Comparison of ENCODE assay signal across 19 mouse cellular contexts in genomic region chr14:47083311-47083710, GRCm38 (mm10).
DNase-seq lines count a peak whose midpoint lies in the region; ATAC-seq and TF ChIP-seq lines count a peak whose summit lies in the region.
"Had no signal": no experiment of that assay in that cellular context is flagged by ENCODE, and none has a peak within 500 bp of the region (broad histone marks: within the 10 kb centered on the region; RNA-seq: fewer than 3 reads in every experiment).

No protein-coding gene starts in this region.

- H3K27me3 ChIP-seq in heart, embryonic 10.5 days (ENCODE audit: insufficient read depth, poor library complexity, severe bottlenecking): no peaks in the 10 kb centered on the region
- H3K27me3 ChIP-seq in heart, postnatal 0 days (ENCODE audit: control insufficient read depth, insufficient read depth, low read length): no peaks in the 10 kb centered on the region
- no peaks in the 10 kb centered on the region for H3K27me3 ChIP-seq in neural tube, embryonic 15.5 days (replicated peaks)
- H3K27me3 ChIP-seq: neural tube, embryonic 13.5 days had no signal

- peak overlapping the region; percentile 3; the same call in 1 of the 2 replicates for H3K4me2 ChIP-seq in heart, postnatal 0 days (ENCODE audit: low read depth, low read length)
- no peak overlapping the region for H3K4me2 ChIP-seq in neural tube, embryonic 15.5 days
- H3K4me2 ChIP-seq: liver, embryonic 11.5 days; neural tube, embryonic 13.5 days had no signal

- no peak overlapping the region for H3K9ac ChIP-seq in heart, postnatal 0 days (replicated peaks; ENCODE audit: low read depth, low read length)
- no peak overlapping the region for H3K9ac ChIP-seq in neural tube, embryonic 15.5 days (replicated peaks)
- H3K9ac ChIP-seq: neural tube, embryonic 13.5 days had no signal

- H3K9me3 ChIP-seq in heart, embryonic 10.5 days: no peaks in the 10 kb centered on the region
- no peaks in the 10 kb centered on the region for H3K9me3 ChIP-seq in heart, postnatal 0 days (replicated peaks; ENCODE audit: control insufficient read depth, low read length)
- H3K9me3 ChIP-seq in neural tube, embryonic 15.5 days (replicated peaks): no peaks in the 10 kb centered on the region
- H3K9me3 ChIP-seq: forebrain, embryonic 10.5 days; neural tube, embryonic 13.5 days had no signal

- peaks cover 54% of the 10 kb centered on the region for H3K4me1 ChIP-seq in heart, embryonic 10.5 days
- peaks cover 36% of the 10 kb centered on the region for H3K4me1 ChIP-seq in heart, postnatal 0 days (ENCODE audit: control insufficient read depth, insufficient read depth)
- H3K4me1 ChIP-seq in neural tube, embryonic 15.5 days: peaks cover 16% of the 10 kb centered on the region

- H3K4me3 ChIP-seq in heart, embryonic 10.5 days: no peak overlapping the region
- H3K4me3 ChIP-seq in heart, postnatal 0 days (ENCODE audit: low read depth, low read length): no peak overlapping the region
- H3K4me3 ChIP-seq in neural tube, embryonic 15.5 days (replicated peaks): no peak overlapping the region
- H3K4me3 ChIP-seq: forebrain, embryonic 10.5 days; neural tube, embryonic 13.5 days had no signal

- no peak for TF ChIP-seq CTCF in heart, postnatal 0 days (IDR thresholded peaks at IDR 0.05; ENCODE audit: low read depth)

- no peak for TF ChIP-seq EP300 in heart, postnatal 0 days (IDR thresholded peaks at IDR 0.05; ENCODE audit: low read depth)

- WGBS in heart, embryonic 10.5 days: 53% methylated on average over 9 of the region's 9 CpGs
- WGBS in heart, postnatal 0 days: 47% methylated on average over 9 of the region's 9 CpGs
- 60% methylated on average over 9 of the region's 9 CpGs for WGBS in neural tube, embryonic 15.5 days

- ATAC-seq in heart, postnatal 0 days (ENCODE audit: insufficient read depth, low read depth): no peak
- ATAC-seq in neural tube, embryonic 15.5 days (ENCODE audit: low FRiP score): no peak

- H3K27ac ChIP-seq in heart, embryonic 10.5 days: peak overlapping the region; percentile 74
- peak overlapping the region; percentile 40 for H3K27ac ChIP-seq in heart, postnatal 0 days (ENCODE audit: low read depth)
- 0 out of 2 replicates have a peak overlapping the region, but pooled peaks have one; percentile 3 for H3K27ac ChIP-seq in neural tube, embryonic 15.5 days (replicated peaks)
- H3K27ac ChIP-seq: forebrain, embryonic 10.5 days; kidney, postnatal 0 days; neural tube, embryonic 13.5 days had no signal

- peaks cover 20% of the 10 kb centered on the region; the same call in 1 of the 2 replicates for H3K36me3 ChIP-seq in heart, embryonic 10.5 days
- peaks cover 38% of the 10 kb centered on the region for H3K36me3 ChIP-seq in heart, postnatal 0 days (replicated peaks; ENCODE audit: control insufficient read depth, insufficient read depth, low read length)
- no peaks in the 10 kb centered on the region for H3K36me3 ChIP-seq in neural tube, embryonic 15.5 days
- H3K36me3 ChIP-seq: forebrain, embryonic 10.5 days; neural tube, embryonic 13.5 days had no signal

- no peak for DNase-seq in heart, embryonic 10.5 days (ENCODE audit: low spot score)
- DNase-seq in heart, postnatal 4 days: no peak
- no peak for DNase-seq in heart, postnatal 0 days (ENCODE audit: low spot score)
- no peak for DNase-seq in heart, adult 9 months (ENCODE audit: low spot score in 2 of 2)
- no peak for DNase-seq in neural tube, embryonic 10.5 days (ENCODE audit: extremely low spot score, low spot score)
- DNase-seq in ovary, postnatal 10 days (ENCODE audit: low spot score): no peak
- DNase-seq: adrenal gland, adult 8-10 months; cerebellum, adult 11-12 months; gastrocnemius, postnatal 14 days; kidney, adult 18-20 months; lung, adult 18-20 months; lung, postnatal 14 days; spleen, adult 18-20 months; thymus, postnatal 36 days had no signal

Comparison
In these comparisons a context has a peak if more than half of its experiments do, and no peak if none do; other contexts are left out.
1. H3K27ac ChIP-seq: peak in every context shown above with its lines; median percentile 74 in heart, embryonic 10.5 days; 40 in heart, postnatal 0 days; 3 in neural tube, embryonic 15.5 days.